Mouse (Mus musculus): ENCODE data around the gene Efr3b. TPM values are rescaled to one million over a fixed set of nuclear protein-coding genes. Genes with fewer than 3 reads are reported as not detected.
"Not testable (repeated sequence)": the region's sequence is repeated elsewhere in the genome, so short reads cannot be mapped to it uniquely, and the experiment has no call there.

Efr3b gene
- polyA plus RNA-seq, 1 experiment from 2014 or later = 8.4 TPM

DNA sequence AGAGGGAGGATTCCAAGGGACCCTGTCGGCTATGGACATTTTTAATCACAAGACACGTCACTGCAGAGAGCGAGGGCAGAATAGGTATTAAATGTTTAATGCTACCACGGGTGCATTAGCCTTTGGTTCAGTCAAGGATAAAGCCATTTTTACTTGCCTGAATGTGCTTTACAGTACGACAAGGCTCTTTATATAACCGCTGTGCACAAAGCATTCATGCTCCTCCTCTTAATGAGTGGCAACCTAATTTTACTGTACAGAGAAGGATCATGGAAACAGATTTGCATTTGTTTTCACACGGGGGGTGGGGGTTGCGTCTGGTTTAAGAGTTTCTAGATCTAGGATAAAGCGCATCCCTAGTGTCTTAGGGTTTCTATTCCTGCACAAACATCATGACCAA lies 42.0 kb downstream of the Efr3b start:
- Histone ChIP-seq H3K9me3 (replicated peaks) (no peaks in the 10 kb centered on the region), H3K27ac (no peak overlapping the region), H3K27me3 (ENCODE audit: low read depth, poor library complexity, severe bottlenecking) (no peaks in the 10 kb centered on the region), H3K36me3 (no peaks in the 10 kb centered on the region; the same call in 1 of the 2 replicates), H3K4me1 (no peaks in the 10 kb centered on the region), H3K4me3 (no peak overlapping the region)
- WGBS = 91% methylated on average over 9 of the region's 9 CpGs
- DNase-seq (ENCODE audit: low spot score) = no peak

- H3K9me3 ChIP-seq (replicated peaks) = no peaks in the 10 kb centered on the region
- DNase-seq (ENCODE audit: low spot score) = no peak
- 96% methylated on average over 3 of the region's 3 CpGs for WGBS
- H3K36me3 ChIP-seq = no peaks in the 10 kb centered on the region; the same call in 1 of the 2 replicates
- H3K4me1 ChIP-seq = no peaks in the 10 kb centered on the region
- no peaks in the 10 kb centered on the region for H3K27me3 ChIP-seq (ENCODE audit: low read depth, poor library complexity, severe bottlenecking)
- no peak overlapping the region for H3K4me3 ChIP-seq
- H3K27ac ChIP-seq = no peak overlapping the region
Observed at GRCm38 (mm10) chr12:3991047-3991446, 47.7 kb downstream of the Efr3b start.

GRCm38 (mm10) chr12:3989943-3990342 lies 48.8 kb downstream of the Efr3b start:
- Histone ChIP-seq H3K27ac (no peak overlapping the region), H3K27me3 (ENCODE audit: low read depth, poor library complexity, severe bottlenecking) (no peaks in the 10 kb centered on the region), H3K4me3 (no peak overlapping the region), H3K9me3 (replicated peaks) (no peaks in the 10 kb centered on the region), H3K36me3 (no peaks in the 10 kb centered on the region; the same call in 1 of the 2 replicates), H3K4me1 (no peaks in the 10 kb centered on the region)
- no peak for DNase-seq (ENCODE audit: low spot score)
- WGBS = 53% methylated on average over 2 of the region's 2 CpGs

GRCm38 (mm10) chr12:3984446-3984845 lies 54.3 kb downstream of the Efr3b start:
- Histone ChIP-seq H3K36me3 (no peaks in the 10 kb centered on the region), H3K4me1 (peaks cover 23% of the 10 kb centered on the region), H3K4me3 (no peak overlapping the region), H3K27me3 (ENCODE audit: low read depth, poor library complexity, severe bottlenecking) (peaks cover 20% of the 10 kb centered on the region), H3K27ac (no peak overlapping the region), H3K9me3 (replicated peaks) (no peaks in the 10 kb centered on the region)
- no peak for DNase-seq (ENCODE audit: low spot score)
- 70% methylated on average over 9 of the region's 9 CpGs for WGBS

DNA sequence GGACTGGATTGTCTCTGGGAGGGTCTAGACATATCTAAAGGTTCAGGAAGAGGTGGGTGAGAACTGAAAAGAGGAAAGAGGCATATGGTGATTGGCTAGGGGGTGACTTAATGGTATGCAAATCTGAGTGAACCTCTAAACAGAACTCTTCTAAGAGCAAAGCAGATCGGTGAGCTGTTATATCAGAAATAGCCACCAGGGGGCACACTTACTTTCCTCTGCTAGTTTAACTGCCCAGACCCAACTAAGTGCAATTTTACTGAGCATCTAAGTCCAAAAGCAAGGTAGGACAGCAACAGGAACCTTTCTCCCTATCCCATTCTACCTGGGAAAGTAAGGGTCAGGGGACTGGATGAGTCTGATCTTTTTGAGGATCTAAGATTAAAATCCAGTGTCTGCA lies 55.0 kb downstream of the Efr3b start:
- H3K9me3 ChIP-seq (replicated peaks) = no peaks in the 10 kb centered on the region
- DNase-seq (ENCODE audit: low spot score) = peak; percentile 79
- H3K36me3 ChIP-seq = no peaks in the 10 kb centered on the region
- peaks cover 23% of the 10 kb centered on the region for H3K4me1 ChIP-seq
- H3K27me3 ChIP-seq (ENCODE audit: low read depth, poor library complexity, severe bottlenecking) = peaks cover 20% of the 10 kb centered on the region
- no peak overlapping the region for H3K27ac ChIP-seq
- no peak overlapping the region for H3K4me3 ChIP-seq
- 0% methylated on average over 1 of the region's 1 CpGs for WGBS

- H3K4me1 ChIP-seq = peaks cover 23% of the 10 kb centered on the region
- no peaks in the 10 kb centered on the region for H3K36me3 ChIP-seq
- peak overlapping the region; percentile 65 for H3K4me3 ChIP-seq
- H3K9me3 ChIP-seq (replicated peaks) = no peaks in the 10 kb centered on the region
- WGBS = 20% methylated on average over 6 of the region's 6 CpGs
- H3K27ac ChIP-seq = no peak overlapping the region
- DNase-seq (ENCODE audit: low spot score) = no peak
- H3K27me3 ChIP-seq (ENCODE audit: low read depth, poor library complexity, severe bottlenecking) = peaks cover 20% of the 10 kb centered on the region
Observed at GRCm38 (mm10) chr12:3982257-3982656, 56.5 kb downstream of the Efr3b start.

DNA sequence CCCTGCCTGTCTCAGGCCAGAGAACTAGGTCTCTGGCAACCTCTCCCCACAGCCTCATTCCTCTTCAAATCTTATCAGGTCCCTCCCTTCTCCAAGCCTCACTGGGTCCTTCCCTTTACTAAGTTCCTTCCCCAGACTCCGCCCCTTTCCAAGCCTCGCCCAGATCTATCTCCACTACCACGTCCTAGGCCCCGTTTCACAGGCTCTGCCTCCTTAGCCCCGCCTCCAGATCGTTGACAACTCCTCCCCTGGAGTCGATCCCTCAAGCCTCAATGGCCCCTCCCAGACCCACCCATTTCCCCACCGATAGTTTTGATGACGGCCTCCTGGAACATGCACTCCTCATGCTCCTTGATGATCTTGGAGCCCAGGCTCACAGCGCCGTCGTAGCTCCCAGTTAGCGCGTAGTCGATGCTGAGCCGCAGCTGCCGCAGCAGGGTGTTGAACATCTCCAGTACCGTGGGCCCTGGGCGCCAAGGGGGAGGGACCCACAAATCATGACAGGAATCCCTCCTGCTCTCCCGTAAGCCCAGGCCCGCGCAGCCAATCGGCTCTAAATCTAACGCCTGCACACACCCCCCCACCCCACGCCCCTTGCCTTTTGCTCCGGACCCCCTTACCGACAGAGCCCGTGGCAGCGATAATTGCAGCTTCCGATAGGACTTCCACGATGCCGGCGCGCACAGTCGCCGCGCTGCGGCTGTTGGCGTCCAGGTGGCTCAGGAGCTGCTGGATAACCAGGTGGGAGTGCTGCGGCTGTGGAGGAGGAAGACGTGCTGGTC lies 57.2 kb downstream of the Efr3b start:
- Histone ChIP-seq H3K27ac (peak overlapping the region; percentile 68), H3K27me3 (ENCODE audit: low read depth, poor library complexity, severe bottlenecking) (peaks cover 20% of the 10 kb centered on the region), H3K4me3 (peak overlapping the region; percentile 65), H3K9me3 (replicated peaks) (no peaks in the 10 kb centered on the region), H3K36me3 (peaks cover 7% of the 10 kb centered on the region; the same call in 1 of the 2 replicates), H3K4me1 (peaks cover 23% of the 10 kb centered on the region)
- WGBS = under 1% methylated on average over 41 of the region's 41 CpGs
- DNase-seq (ENCODE audit: low spot score) = peak; percentile 76

DNA sequence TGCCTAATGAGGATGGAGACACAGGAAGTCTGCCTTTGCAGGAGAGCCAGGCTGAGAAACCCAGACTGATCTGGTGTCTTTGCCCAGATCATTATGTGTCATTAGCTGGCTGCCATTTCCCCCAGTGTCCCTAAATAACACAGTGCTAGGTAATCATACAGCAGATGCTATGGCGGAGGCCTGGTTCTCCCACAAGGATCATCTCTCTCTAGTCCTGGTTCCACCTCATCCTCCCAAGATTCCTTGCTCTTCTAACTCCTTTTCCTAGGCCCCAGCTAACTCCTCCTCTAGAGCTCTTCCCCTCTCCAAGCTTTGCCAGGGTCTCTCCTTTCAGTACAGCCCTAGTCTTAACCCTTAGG lies 57.7 kb downstream of the Efr3b start:
- no peak for DNase-seq (ENCODE audit: low spot score)
- Histone ChIP-seq H3K27ac (peak overlapping the region; percentile 68), H3K4me3 (peak overlapping the region; percentile 65), H3K9me3 (replicated peaks) (no peaks in the 10 kb centered on the region), H3K27me3 (ENCODE audit: low read depth, poor library complexity, severe bottlenecking) (peaks cover 20% of the 10 kb centered on the region), H3K4me1 (peaks cover 23% of the 10 kb centered on the region), H3K36me3 (peaks cover 7% of the 10 kb centered on the region; the same call in 1 of the 2 replicates)
- 53% methylated on average over 1 of the region's 1 CpGs for WGBS

- not testable (repeated sequence) for DNase-seq (ENCODE audit: low spot score); H3K27ac ChIP-seq; H3K4me3 ChIP-seq; H3K9me3 ChIP-seq (replicated peaks); H3K27me3 ChIP-seq (ENCODE audit: low read depth, poor library complexity, severe bottlenecking); H3K4me1 ChIP-seq
- WGBS = 97% methylated on average over 6 of the region's 6 CpGs
- H3K36me3 ChIP-seq = peaks cover 24% of the 10 kb centered on the region; the same call in 1 of the 2 replicates
Observed at GRCm38 (mm10) chr12:3973169-3973568, 65.5 kb downstream of the Efr3b start.

- Histone ChIP-seq H3K27ac (no peak overlapping the region), H3K9me3 (replicated peaks) (no peaks in the 10 kb centered on the region), H3K4me3 (no peak overlapping the region), H3K4me1 (no peaks in the 10 kb centered on the region), H3K27me3 (ENCODE audit: low read depth, poor library complexity, severe bottlenecking) (no peaks in the 10 kb centered on the region), H3K36me3 (peaks cover 18% of the 10 kb centered on the region)
- DNase-seq (ENCODE audit: low spot score) = no peak
- 69% methylated on average over 9 of the region's 9 CpGs for WGBS
Observed at GRCm38 (mm10) chr12:3968380-3968779, 70.3 kb downstream of the Efr3b start.

DNA sequence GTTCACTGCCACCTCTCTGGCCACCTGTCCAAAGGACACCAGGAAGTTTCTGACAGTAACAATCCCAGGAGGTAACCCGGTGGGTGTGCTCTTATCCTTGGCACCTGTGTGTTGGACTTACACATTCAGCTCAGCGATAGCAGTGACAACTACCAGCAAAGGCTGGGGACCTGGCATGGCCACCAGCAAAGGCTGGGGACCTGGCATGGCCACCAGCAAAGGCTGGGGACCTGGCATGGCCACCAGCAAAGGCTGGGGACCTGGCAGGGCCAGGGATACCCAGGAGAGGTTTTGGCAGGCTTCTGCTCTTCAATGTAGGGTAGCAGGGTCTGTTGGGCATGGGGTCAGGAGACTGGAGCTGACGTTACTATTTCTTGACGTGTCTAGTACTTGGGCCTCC lies 71.5 kb downstream of the Efr3b start:
- DNase-seq (ENCODE audit: low spot score) = no peak
- Histone ChIP-seq H3K36me3 (peaks cover 18% of the 10 kb centered on the region), H3K4me1 (no peaks in the 10 kb centered on the region), H3K4me3 (no peak overlapping the region), H3K9me3 (replicated peaks) (no peaks in the 10 kb centered on the region), H3K27ac (no peak overlapping the region), H3K27me3 (ENCODE audit: low read depth, poor library complexity, severe bottlenecking) (no peaks in the 10 kb centered on the region)
- WGBS = 92% methylated on average over 4 of the region's 4 CpGs

- H3K9me3 ChIP-seq (replicated peaks) = no peaks in the 10 kb centered on the region
- no peak for DNase-seq (ENCODE audit: low spot score)
- peak overlapping the region; percentile 95 for H3K27ac ChIP-seq
- no peaks in the 10 kb centered on the region for H3K36me3 ChIP-seq
- WGBS = 45% methylated on average over 4 of the region's 4 CpGs
- H3K4me1 ChIP-seq = peaks cover 20% of the 10 kb centered on the region
- H3K27me3 ChIP-seq (ENCODE audit: low read depth, poor library complexity, severe bottlenecking) = no peaks in the 10 kb centered on the region; the same call in 1 of the 2 replicates
- peak overlapping the region; percentile 70 for H3K4me3 ChIP-seq
Observed at GRCm38 (mm10) chr12:3960553-3960952, 78.2 kb downstream of the Efr3b start.

- Histone ChIP-seq H3K4me1 (peaks cover 20% of the 10 kb centered on the region), H3K27ac (peak overlapping the region; percentile 95), H3K36me3 (no peaks in the 10 kb centered on the region), H3K4me3 (peak overlapping the region; percentile 70), H3K9me3 (replicated peaks) (no peaks in the 10 kb centered on the region), H3K27me3 (ENCODE audit: low read depth, poor library complexity, severe bottlenecking) (peaks cover 4% of the 10 kb centered on the region)
- 3% methylated on average over 53 of the region's 53 CpGs for WGBS
- DNase-seq (ENCODE audit: low spot score) = peak; percentile 98
Observed at GRCm38 (mm10) chr12:3959791-3960543, 78.7 kb downstream of the Efr3b start.

All from limb, embryonic 10.5 days (tissue).